Mouse (Mus musculus) mature B cell (primary cell): ENCODE data around the gene Sftpa1.

Experiments
- in situ Hi-C: fragments of 300-500 bp; cut with MboI; formaldehyde crosslinking; loops from 2 replicates; pipeline ENCODE4 v1.14.3; 2019

Sftpa1 gene

DNA sequence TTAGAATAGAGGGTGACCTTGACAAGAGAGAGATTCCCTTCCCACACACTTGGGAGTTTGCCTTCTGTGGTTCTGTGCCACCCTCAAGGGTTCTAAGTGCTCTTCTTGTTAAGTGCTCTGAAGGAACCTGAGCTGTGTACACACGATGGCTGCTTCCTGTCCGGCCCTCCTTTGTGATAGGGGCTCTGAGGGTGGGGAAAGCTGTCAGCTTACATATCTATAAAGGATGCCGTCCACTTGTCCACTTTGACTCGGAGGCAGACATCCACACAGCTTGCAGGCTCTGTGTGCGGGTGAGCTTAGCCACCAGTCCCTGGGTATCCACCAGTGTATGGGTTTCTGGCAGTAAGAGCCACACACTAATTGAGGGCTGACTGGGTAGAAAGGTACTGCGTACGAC is at the start of gene Sftpa1:
Gene Sftpa1, plus strand, starts transcription at position 243 of the 400 bp plus-strand sequence.
- in situ Hi-C loops: no loop called here

DNA sequence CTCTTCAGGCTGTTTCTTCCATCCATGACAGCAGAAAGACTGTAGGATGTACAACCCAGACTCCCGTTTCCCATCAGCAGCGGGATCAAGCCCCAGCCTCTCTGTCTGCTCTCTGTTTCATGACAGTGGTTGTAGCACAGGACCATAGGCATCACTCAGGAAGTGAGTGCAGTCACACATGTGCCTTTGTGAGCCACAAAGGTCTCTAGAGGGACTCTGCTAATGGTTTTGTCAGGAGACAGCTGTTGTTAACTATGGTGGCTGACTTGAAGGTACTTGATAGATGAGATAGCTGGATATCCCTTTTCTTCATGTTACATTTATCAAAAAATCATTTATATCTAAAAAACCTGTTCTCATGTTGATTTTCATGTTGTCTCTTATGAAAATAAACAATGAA is 49.2 kb upstream of the Sftpa1 start:
- in situ Hi-C loops: no loop called here

GRCm38 (mm10) chr14:41087509-41087908 is 44.1 kb upstream of the Sftpa1 start:
- in situ Hi-C loops: no loop called here

DNA sequence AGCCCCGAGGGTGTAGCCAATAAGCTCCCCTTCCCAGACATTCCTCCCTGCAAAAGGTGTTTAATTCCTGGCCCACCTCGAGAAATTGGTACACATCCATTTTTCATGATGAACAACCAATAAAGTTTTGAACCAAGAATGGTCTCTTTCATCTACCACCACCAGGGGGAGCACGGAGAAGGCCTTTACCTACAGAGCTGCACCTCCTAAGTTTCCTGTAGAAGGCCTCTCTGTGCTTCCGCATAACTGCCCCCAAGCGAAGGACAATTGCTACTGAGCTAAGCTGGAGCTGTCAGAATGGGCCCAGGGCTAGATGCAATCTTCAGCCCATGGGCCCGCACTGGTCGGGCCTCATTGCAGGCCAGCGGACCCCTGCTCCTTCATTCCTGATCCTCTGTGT is 40.8 kb upstream of the Sftpa1 start:
- in situ Hi-C loops: no loop called here

- in situ Hi-C loops: no loop called here
Measured at GRCm38 (mm10) chr14:41094114-41094513, 37.5 kb upstream of the Sftpa1 start.

DNA sequence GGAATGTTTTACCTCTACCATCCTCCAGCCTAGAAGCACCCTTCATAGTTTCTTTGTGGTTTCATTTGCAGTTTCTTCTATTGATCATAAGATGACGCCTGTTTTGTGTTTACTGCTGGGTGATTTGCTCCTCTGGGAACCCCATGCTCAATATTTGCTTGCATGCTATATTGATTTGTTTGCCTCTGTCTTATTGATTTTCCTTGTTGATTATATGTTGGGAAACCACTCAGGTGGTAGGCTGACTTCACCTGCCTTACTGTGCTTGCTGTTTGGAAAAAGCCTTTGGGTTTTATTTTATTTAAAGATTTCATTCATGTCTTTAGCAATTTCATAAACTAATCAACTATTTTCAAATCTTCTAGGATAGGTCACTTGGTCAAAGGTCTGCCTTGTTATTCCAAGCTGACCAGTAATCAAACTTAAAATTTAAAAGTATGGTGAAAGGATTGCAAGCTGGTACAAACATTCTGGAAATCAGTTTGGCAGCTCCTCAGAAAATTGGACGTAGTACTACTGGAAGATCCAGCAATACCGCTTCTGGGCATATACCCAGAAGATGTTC is 35.2 kb upstream of the Sftpa1 start:
- in situ Hi-C loops: no loop called here

DNA sequence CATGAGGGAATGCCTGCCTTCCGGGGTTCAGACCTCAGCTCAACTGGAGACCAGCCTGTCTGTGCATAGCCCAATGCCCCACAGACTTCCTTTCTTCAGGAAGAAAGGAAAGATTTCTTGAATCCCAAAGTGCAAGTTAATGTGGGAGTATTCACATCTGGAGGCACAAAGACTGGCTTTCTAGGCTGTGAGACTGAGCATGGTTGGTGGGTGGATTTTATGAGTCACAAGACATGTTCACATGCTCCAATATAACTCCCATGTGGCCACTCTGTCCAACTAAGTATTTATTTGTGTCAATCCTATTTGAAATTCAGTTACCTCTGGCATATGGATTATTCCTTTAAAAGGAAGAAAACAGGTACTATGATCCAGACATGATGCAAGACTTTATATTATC is 32.9 kb upstream of the Sftpa1 start:
- in situ Hi-C loops: no loop called here

- in situ Hi-C loops: no loop called here
Measured at GRCm38 (mm10) chr14:41100712-41101111, 30.9 kb upstream of the Sftpa1 start.

- in situ Hi-C loops: no loop called here
Measured at GRCm38 (mm10) chr14:41101242-41101641, 30.3 kb upstream of the Sftpa1 start.

- in situ Hi-C loops: no loop called here
Measured at GRCm38 (mm10) chr14:41102269-41102668, 29.3 kb upstream of the Sftpa1 start.

DNA sequence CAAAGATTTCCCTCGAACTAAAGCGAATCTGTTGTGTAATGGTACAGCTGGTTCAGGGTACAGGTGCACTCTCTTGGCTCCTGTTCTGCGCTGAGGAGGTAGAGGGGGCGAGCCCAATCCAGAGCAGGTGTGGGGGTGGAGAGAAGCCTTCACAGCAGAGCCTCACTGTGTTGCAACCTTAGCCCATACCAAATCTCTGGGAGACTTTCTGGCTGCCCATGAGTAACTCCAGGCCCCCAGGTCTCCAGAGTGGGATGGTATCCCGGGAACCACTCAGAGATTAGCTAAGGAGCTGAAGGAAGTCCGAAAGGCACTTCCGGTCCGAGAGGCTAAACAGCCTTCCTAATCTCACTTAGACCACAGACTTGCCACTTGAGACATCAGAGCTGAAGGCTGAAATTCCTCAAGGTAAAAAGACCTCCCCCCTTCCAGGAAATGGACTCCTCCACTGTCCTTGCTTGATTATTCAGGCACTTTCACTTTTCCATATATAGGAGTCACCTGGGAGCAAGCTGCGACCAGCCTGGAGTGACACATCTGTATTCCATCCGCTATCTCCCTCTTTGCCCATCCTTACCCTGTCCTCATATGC is 26.6 kb upstream of the Sftpa1 start, which contains the start of gene Mat1a:
Gene Mat1a, plus strand, starts transcription at position 183 of the 592 bp plus-strand sequence.
- in situ Hi-C loops: no loop called here

- in situ Hi-C loops: no loop called here
Measured at GRCm38 (mm10) chr14:41111031-41111668, 20.4 kb upstream of the Sftpa1 start.

- in situ Hi-C loops: no loop called here
Measured at GRCm38 (mm10) chr14:41112944-41113343, 18.6 kb upstream of the Sftpa1 start.

GRCm38 (mm10) chr14:41116271-41116670 is 15.3 kb upstream of the Sftpa1 start:
- in situ Hi-C loops: no loop called here

- in situ Hi-C loops: no loop called here
Measured at GRCm38 (mm10) chr14:41124683-41125082, 6.9 kb upstream of the Sftpa1 start.

GRCm38 (mm10) chr14:41127997-41128396 is 3.6 kb upstream of the Sftpa1 start:
- in situ Hi-C loops: no loop called here

- in situ Hi-C loops: no loop called here
Measured at GRCm38 (mm10) chr14:41137006-41137405, 5.4 kb downstream of the Sftpa1 start.

- in situ Hi-C loops: no loop called here
Measured at GRCm38 (mm10) chr14:41140686-41141085, 9.1 kb downstream of the Sftpa1 start.

GRCm38 (mm10) chr14:41146035-41146434 is 14.5 kb downstream of the Sftpa1 start:
- in situ Hi-C loops: no loop called here

DNA sequence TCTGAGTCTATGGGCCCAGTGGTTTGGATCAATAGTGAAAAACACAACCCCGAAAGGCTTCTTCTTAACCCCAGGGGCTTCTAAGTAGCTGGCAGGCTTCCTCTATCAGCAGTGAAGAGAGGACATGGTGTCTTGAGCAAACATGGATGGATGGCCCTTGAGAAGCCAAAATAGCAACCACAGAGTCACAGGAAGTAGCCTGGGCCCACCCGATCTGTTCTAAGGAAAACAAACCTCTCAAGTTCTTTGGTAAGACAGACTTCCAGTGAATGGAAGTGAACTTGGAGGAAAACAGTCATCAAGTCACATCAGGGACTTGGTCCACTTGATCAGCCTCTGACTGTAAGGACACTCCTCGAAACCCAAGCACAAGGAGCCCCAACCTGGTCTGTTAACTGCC is 15.3 kb downstream of the Sftpa1 start:
- in situ Hi-C loops: no loop called here

- in situ Hi-C loops: no loop called here
Measured at GRCm38 (mm10) chr14:41147356-41147755, 15.8 kb downstream of the Sftpa1 start.

GRCm38 (mm10) chr14:41151220-41151898 is 19.8 kb downstream of the Sftpa1 start, which contains the start of gene Mbl1:
Gene Mbl1 (plus strand): TSS chr14:41151458.
- in situ Hi-C loops: no loop called here

DNA sequence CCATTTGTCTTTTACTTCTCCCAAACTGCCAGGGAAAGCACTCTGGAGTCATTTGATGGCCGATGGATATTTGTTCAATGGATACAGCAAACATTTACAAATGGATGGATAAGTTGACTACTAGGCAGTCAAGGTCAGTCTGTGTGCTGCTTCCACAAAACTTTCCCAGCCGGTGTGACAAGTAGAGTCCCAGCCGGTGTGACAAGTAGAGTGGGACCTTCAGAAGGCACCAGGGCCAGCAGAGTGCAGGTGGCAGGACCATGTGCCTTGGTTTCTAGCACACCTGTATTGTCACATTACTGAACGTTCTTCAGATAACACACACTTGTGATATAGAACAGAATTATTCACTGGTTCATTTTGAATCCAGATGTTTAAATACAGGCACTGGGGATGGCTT is 28.5 kb downstream of the Sftpa1 start:
- in situ Hi-C loops: no loop called here
